In genomic region chr16:91553625-91554024, GRCm38 (mm10) we compare ENCODE assay signal across 1 mouse cellular context.
TF ChIP-seq lines count a peak whose summit lies in the region.

No protein-coding gene starts in this region.

TF ChIP-seq in CH12.LX, 34 proteins besides CTCF, POLR2A, EP300 and RAD21:
- TF ChIP-seq TCF12 (IDR thresholded peaks at IDR 0.05; ENCODE audit: low read depth, low read length) (0 out of 2 replicates have a peak, but pooled peaks have one; percentile 10), MEF2A (IDR thresholded peaks at IDR 0.05; ENCODE audit: borderline replicate concordance, low read depth, low read length) (no peak)
